Mouse (Mus musculus): Measurements from ENCODE around the gene Gpc3. TPM values are rescaled to one million over a fixed set of nuclear protein-coding genes. Genes with fewer than 3 reads are reported as not detected.

Gpc3 gene
- polyA plus RNA-seq, 1 experiment from 2014 or later, result 524 TPM

DNA sequence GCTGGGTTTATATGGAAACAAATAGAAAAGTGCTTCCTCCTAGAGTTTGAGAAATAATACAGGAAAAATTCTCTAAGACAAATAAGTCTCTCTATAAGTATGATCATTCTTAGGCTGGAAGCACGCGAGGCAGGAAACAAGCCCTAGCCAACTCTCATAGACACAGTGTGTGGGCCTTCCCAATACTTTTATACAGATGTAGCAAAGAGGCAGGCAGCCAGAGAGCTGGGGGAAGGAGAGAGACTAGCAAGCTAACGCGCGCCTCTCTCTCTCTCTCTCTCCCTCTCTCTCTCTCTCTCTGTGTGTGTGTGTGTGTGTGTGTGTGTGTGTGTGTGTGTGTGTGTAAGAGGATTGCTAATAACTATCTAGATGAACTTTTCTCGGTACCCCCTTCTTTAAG is 2.2 kb downstream of the Gpc3 start:
- WGBS, result 66% methylated on average over 6 of the region's 6 CpGs
- Histone ChIP-seq H3K27ac (ENCODE audit: low read depth, low read length) (peak overlapping the region; percentile 32; the same call in 1 of the 2 replicates), H3K27me3 (replicated peaks; ENCODE audit: control insufficient read depth, insufficient read depth, low read length) (no peaks in the 10 kb centered on the region; the same call in none of the 2 replicates), H3K36me3 (ENCODE audit: control insufficient read depth, insufficient read depth, low read length) (no peaks in the 10 kb centered on the region), H3K4me3 (ENCODE audit: low read depth, low read length) (peak overlapping the region; percentile 58), H3K9ac (ENCODE audit: low read depth, low read length) (peak overlapping the region; percentile 57), H3K4me2 (peak overlapping the region; percentile 61), H3K4me1 (replicated peaks; ENCODE audit: control insufficient read depth, insufficient read depth, low read length) (no peaks in the 10 kb centered on the region; the same call in 1 of the 2 replicates), H3K9me3 (ENCODE audit: control insufficient read depth, low read length) (no peaks in the 10 kb centered on the region)
- ATAC-seq (replicated peaks; ENCODE audit: low FRiP score) (no peak), DNase-seq (ENCODE audit: low spot score) (no peak)

DNA sequence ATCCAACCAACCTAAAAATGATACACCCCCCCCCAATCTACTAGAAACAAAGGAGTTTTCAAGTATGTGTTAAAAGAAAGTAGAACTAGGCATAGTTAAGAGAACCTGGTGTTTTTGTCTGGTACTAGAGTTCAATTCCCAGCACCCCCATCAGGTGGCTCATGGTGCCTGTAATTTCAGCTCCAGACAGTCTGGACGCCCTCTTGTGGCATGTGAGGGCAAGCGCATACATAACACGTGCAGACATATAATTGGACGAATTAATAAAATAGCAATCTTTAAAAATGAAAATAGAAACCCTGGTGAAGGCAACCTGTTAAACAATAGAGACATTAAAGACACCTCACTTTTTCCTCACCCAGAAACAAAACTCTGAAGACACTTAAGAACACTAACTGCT is 10.6 kb downstream of the Gpc3 start:
- H3K4me1 ChIP-seq (replicated peaks; ENCODE audit: control insufficient read depth, insufficient read depth, low read length), result no peaks in the 10 kb centered on the region
- H3K4me3 ChIP-seq (ENCODE audit: low read depth, low read length), result no peak overlapping the region
- H3K9ac ChIP-seq (ENCODE audit: low read depth, low read length), result no peak overlapping the region
- no peak for DNase-seq (ENCODE audit: low spot score)
- 60% methylated on average over 4 of the region's 4 CpGs for WGBS
- H3K36me3 ChIP-seq (ENCODE audit: control insufficient read depth, insufficient read depth, low read length), result no peaks in the 10 kb centered on the region
- no peak overlapping the region for H3K27ac ChIP-seq (ENCODE audit: low read depth, low read length)
- no peak overlapping the region for H3K4me2 ChIP-seq
- ATAC-seq (replicated peaks; ENCODE audit: low FRiP score), result no peak
- no peaks in the 10 kb centered on the region for H3K9me3 ChIP-seq (ENCODE audit: control insufficient read depth, low read length)
- no peaks in the 10 kb centered on the region for H3K27me3 ChIP-seq (replicated peaks; ENCODE audit: control insufficient read depth, insufficient read depth, low read length)

DNA sequence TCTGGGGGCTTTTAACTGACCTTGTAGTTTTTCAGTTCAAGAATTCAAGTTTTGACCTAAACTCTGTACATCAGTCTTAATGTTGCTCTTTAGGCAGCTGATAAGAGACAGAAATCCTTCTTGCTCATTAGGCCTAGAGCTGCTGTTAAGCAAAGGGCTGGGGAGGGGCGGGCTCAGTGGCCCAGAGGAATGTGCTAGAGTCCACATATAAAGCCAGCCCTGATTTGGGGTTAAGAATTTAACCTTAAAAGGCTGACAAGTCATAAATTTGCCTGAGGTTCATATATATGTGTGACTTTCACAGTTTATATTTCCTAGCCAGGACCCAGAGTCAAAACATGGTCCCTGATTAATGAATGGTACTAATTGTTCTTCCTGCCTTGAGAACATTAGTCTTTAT is 14.5 kb downstream of the Gpc3 start:
- no peak overlapping the region for H3K4me3 ChIP-seq (ENCODE audit: low read depth, low read length)
- no peaks in the 10 kb centered on the region for H3K4me1 ChIP-seq (replicated peaks; ENCODE audit: control insufficient read depth, insufficient read depth, low read length)
- 71% methylated on average over 1 of the region's 1 CpGs for WGBS
- H3K4me2 ChIP-seq, result no peak overlapping the region
- H3K9me3 ChIP-seq (ENCODE audit: control insufficient read depth, low read length), result no peaks in the 10 kb centered on the region
- no peak for ATAC-seq (replicated peaks; ENCODE audit: low FRiP score)
- no peak for DNase-seq (ENCODE audit: low spot score)
- no peak overlapping the region for H3K9ac ChIP-seq (ENCODE audit: low read depth, low read length)
- no peaks in the 10 kb centered on the region for H3K36me3 ChIP-seq (ENCODE audit: control insufficient read depth, insufficient read depth, low read length)
- H3K27me3 ChIP-seq (replicated peaks; ENCODE audit: control insufficient read depth, insufficient read depth, low read length), result no peaks in the 10 kb centered on the region
- H3K27ac ChIP-seq (ENCODE audit: low read depth, low read length), result no peak overlapping the region

DNA sequence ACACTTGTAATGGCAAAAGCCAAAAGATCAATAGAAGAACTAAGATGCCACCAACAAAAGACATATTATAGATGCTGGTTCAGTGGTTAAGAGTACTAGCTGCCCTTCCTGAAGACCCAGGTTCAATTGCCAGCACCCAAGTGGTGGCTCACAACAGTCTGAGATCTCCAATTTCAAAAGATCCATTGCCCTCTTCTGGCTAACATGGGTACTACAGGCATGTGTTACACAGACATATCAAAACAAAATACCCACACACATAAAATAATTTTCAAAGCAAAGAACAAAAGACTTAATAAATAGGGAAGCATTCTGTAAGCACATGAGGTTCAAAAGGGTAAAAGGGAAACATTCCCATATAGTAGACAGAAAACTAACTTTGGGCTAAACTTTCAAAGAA is 26.1 kb downstream of the Gpc3 start:
- H3K4me1 ChIP-seq (replicated peaks; ENCODE audit: control insufficient read depth, insufficient read depth, low read length), result no peaks in the 10 kb centered on the region
- no peaks in the 10 kb centered on the region for H3K36me3 ChIP-seq (ENCODE audit: control insufficient read depth, insufficient read depth, low read length)
- H3K9me3 ChIP-seq (ENCODE audit: control insufficient read depth, low read length), result no peaks in the 10 kb centered on the region
- ATAC-seq (replicated peaks; ENCODE audit: low FRiP score) (no peak), DNase-seq (ENCODE audit: low spot score) (no peak)
- H3K27ac ChIP-seq (ENCODE audit: low read depth, low read length), result no peak overlapping the region
- no peak overlapping the region for H3K9ac ChIP-seq (ENCODE audit: low read depth, low read length)
- H3K27me3 ChIP-seq (replicated peaks; ENCODE audit: control insufficient read depth, insufficient read depth, low read length), result no peaks in the 10 kb centered on the region
- no peak overlapping the region for H3K4me3 ChIP-seq (ENCODE audit: low read depth, low read length)
- H3K4me2 ChIP-seq, result no peak overlapping the region

GRCm38 (mm10) chrX:52559995-52560394 is 53.8 kb downstream of the Gpc3 start:
- Histone ChIP-seq H3K36me3 (ENCODE audit: control insufficient read depth, insufficient read depth, low read length) (no peaks in the 10 kb centered on the region), H3K27me3 (replicated peaks; ENCODE audit: control insufficient read depth, insufficient read depth, low read length) (no peaks in the 10 kb centered on the region), H3K4me3 (ENCODE audit: low read depth, low read length) (no peak overlapping the region), H3K4me1 (replicated peaks; ENCODE audit: control insufficient read depth, insufficient read depth, low read length) (no peaks in the 10 kb centered on the region), H3K27ac (ENCODE audit: low read depth, low read length) (no peak overlapping the region), H3K4me2 (no peak overlapping the region), H3K9ac (ENCODE audit: low read depth, low read length) (no peak overlapping the region), H3K9me3 (ENCODE audit: control insufficient read depth, low read length) (no peaks in the 10 kb centered on the region)
- WGBS, result 76% methylated on average over 4 of the region's 4 CpGs
- DNase-seq (ENCODE audit: low spot score), result no peak
- ATAC-seq (replicated peaks; ENCODE audit: low FRiP score), result no peak

DNA sequence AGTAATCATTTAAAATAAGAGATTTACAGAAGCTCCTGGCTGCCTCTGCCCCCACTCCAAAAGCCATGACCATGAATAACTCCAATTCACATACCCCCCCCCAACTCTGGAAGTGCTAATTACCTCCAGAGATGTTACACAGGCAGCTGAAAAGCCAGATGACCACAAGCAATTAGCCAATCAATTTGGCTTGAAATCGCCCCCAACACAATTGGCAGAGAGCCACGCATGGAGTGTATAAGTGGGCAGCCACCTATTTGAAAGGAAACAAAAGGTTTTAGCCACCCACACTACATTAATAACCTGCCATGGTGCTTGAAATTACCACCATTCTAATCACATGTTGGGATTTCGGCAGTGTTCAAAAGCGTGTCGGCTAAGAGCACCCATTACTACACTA is 55.2 kb downstream of the Gpc3 start:
- H3K9me3 ChIP-seq (ENCODE audit: control insufficient read depth, low read length), result no peaks in the 10 kb centered on the region
- no peak overlapping the region for H3K27ac ChIP-seq (ENCODE audit: low read depth, low read length)
- no peak overlapping the region for H3K9ac ChIP-seq (ENCODE audit: low read depth, low read length)
- no peak overlapping the region for H3K4me3 ChIP-seq (ENCODE audit: low read depth, low read length)
- no peaks in the 10 kb centered on the region for H3K27me3 ChIP-seq (replicated peaks; ENCODE audit: control insufficient read depth, insufficient read depth, low read length)
- H3K36me3 ChIP-seq (ENCODE audit: control insufficient read depth, insufficient read depth, low read length), result no peaks in the 10 kb centered on the region
- ATAC-seq (replicated peaks; ENCODE audit: low FRiP score) (no peak), DNase-seq (ENCODE audit: low spot score) (no peak)
- 89% methylated on average over 5 of the region's 5 CpGs for WGBS
- H3K4me1 ChIP-seq (replicated peaks; ENCODE audit: control insufficient read depth, insufficient read depth, low read length), result no peaks in the 10 kb centered on the region
- H3K4me2 ChIP-seq, result no peak overlapping the region

DNA sequence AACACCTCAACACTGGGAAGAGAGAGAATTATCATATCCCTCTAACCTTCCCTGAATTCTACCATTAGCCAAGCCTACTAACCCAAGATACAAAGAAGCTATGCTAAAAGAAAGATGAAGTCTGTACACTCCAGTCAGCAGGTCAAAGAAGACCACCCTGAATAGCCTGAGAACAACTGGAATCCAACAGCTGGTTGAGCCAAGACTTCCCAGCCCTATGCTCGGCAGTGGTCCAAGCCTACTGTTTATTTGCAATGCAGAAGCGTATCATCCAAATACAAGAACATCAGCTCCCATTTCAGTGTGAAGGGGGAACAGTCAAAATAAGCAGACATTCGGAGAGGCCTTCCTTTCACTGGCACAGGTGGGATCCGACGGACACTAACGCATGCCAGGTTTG is 56.3 kb downstream of the Gpc3 start:
- Histone ChIP-seq H3K9me3 (ENCODE audit: control insufficient read depth, low read length) (no peaks in the 10 kb centered on the region), H3K27ac (ENCODE audit: low read depth, low read length) (no peak overlapping the region), H3K4me1 (replicated peaks; ENCODE audit: control insufficient read depth, insufficient read depth, low read length) (no peaks in the 10 kb centered on the region), H3K27me3 (replicated peaks; ENCODE audit: control insufficient read depth, insufficient read depth, low read length) (no peaks in the 10 kb centered on the region), H3K9ac (ENCODE audit: low read depth, low read length) (no peak overlapping the region), H3K4me3 (ENCODE audit: low read depth, low read length) (no peak overlapping the region), H3K4me2 (no peak overlapping the region), H3K36me3 (ENCODE audit: control insufficient read depth, insufficient read depth, low read length) (no peaks in the 10 kb centered on the region)
- no peak for ATAC-seq (replicated peaks; ENCODE audit: low FRiP score)
- DNase-seq (ENCODE audit: low spot score), result no peak
- WGBS, result 87% methylated on average over 6 of the region's 6 CpGs

- no peaks in the 10 kb centered on the region for H3K9me3 ChIP-seq (ENCODE audit: control insufficient read depth, low read length)
- no peak overlapping the region for H3K27ac ChIP-seq (ENCODE audit: low read depth, low read length)
- 73% methylated on average over 1 of the region's 1 CpGs for WGBS
- no peak overlapping the region for H3K4me2 ChIP-seq
- no peaks in the 10 kb centered on the region for H3K4me1 ChIP-seq (replicated peaks; ENCODE audit: control insufficient read depth, insufficient read depth, low read length)
- H3K27me3 ChIP-seq (replicated peaks; ENCODE audit: control insufficient read depth, insufficient read depth, low read length), result no peaks in the 10 kb centered on the region
- no peak for ATAC-seq (replicated peaks; ENCODE audit: low FRiP score)
- H3K36me3 ChIP-seq (ENCODE audit: control insufficient read depth, insufficient read depth, low read length), result no peaks in the 10 kb centered on the region
- H3K9ac ChIP-seq (ENCODE audit: low read depth, low read length), result no peak overlapping the region
- no peak for DNase-seq (ENCODE audit: low spot score)
- no peak overlapping the region for H3K4me3 ChIP-seq (ENCODE audit: low read depth, low read length)
Observed at GRCm38 (mm10) chrX:52551296-52551695, 62.5 kb downstream of the Gpc3 start.

- H3K9ac ChIP-seq (ENCODE audit: low read depth, low read length), result no peak overlapping the region
- no peaks in the 10 kb centered on the region for H3K9me3 ChIP-seq (ENCODE audit: control insufficient read depth, low read length)
- no peak overlapping the region for H3K4me2 ChIP-seq
- ATAC-seq (replicated peaks; ENCODE audit: low FRiP score) (no peak), DNase-seq (ENCODE audit: low spot score) (no peak)
- no peak overlapping the region for H3K27ac ChIP-seq (ENCODE audit: low read depth, low read length)
- no peaks in the 10 kb centered on the region for H3K36me3 ChIP-seq (ENCODE audit: control insufficient read depth, insufficient read depth, low read length)
- H3K4me3 ChIP-seq (ENCODE audit: low read depth, low read length), result no peak overlapping the region
- WGBS, result 65% methylated on average over 3 of the region's 3 CpGs
- no peaks in the 10 kb centered on the region for H3K27me3 ChIP-seq (replicated peaks; ENCODE audit: control insufficient read depth, insufficient read depth, low read length)
- no peaks in the 10 kb centered on the region for H3K4me1 ChIP-seq (replicated peaks; ENCODE audit: control insufficient read depth, insufficient read depth, low read length)
Observed at GRCm38 (mm10) chrX:52544623-52545022, 69.1 kb downstream of the Gpc3 start.
